Mouse (Mus musculus): ENCODE results near the gene Polr1e. TPM values are rescaled to one million over a fixed set of nuclear protein-coding genes. Genes with fewer than 3 reads are reported as not detected.
"Not testable (repeated sequence)": the region's sequence is repeated elsewhere in the genome, so short reads cannot be mapped to it uniquely, and the experiment has no call there.

Gene Polr1e
- polyA plus RNA-seq, 1 experiment: 23.7 TPM

GRCm38 (mm10) chr4:45073544-45073943 is 55.2 kb downstream of the Polr1e start:
- Histone ChIP-seq H3K4me1 (ENCODE audit: control insufficient read depth, insufficient read depth, low read length) (no peaks in the 10 kb centered on the region), H3K27ac (ENCODE audit: insufficient read depth, low read length) (no peak overlapping the region), H3K4me3 (ENCODE audit: insufficient read depth, low read length) (no peak overlapping the region)
- no peak for TF ChIP-seq CTCF (IDR thresholded peaks at IDR 0.05; ENCODE audit: borderline replicate concordance, insufficient read depth, low read length)
- TF ChIP-seq POLR2A (IDR thresholded peaks at IDR 0.05; ENCODE audit: low read depth, low read length): no peak

GRCm38 (mm10) chr4:45081041-45081440 is 62.7 kb downstream of the Polr1e start:
- not testable (repeated sequence) for H3K27ac ChIP-seq (ENCODE audit: insufficient read depth, low read length); H3K4me3 ChIP-seq (ENCODE audit: insufficient read depth, low read length); H3K4me1 ChIP-seq (ENCODE audit: control insufficient read depth, insufficient read depth, low read length)

GRCm38 (mm10) chr4:45082951-45083350 is 64.6 kb downstream of the Polr1e start:
- no peak for TF ChIP-seq POLR2A (IDR thresholded peaks at IDR 0.05; ENCODE audit: low read depth, low read length)
- no peak for TF ChIP-seq CTCF (IDR thresholded peaks at IDR 0.05; ENCODE audit: borderline replicate concordance, insufficient read depth, low read length)
- H3K4me3 ChIP-seq (ENCODE audit: insufficient read depth, low read length): peak overlapping the region; percentile 67
- no peak overlapping the region for H3K27ac ChIP-seq (ENCODE audit: insufficient read depth, low read length)
- H3K4me1 ChIP-seq (ENCODE audit: control insufficient read depth, insufficient read depth, low read length): peaks cover 5% of the 10 kb centered on the region

- Histone ChIP-seq H3K27ac (ENCODE audit: insufficient read depth, low read length) (no peak overlapping the region), H3K4me3 (ENCODE audit: insufficient read depth, low read length) (peak overlapping the region; percentile 67), H3K4me1 (ENCODE audit: control insufficient read depth, insufficient read depth, low read length) (peaks cover 5% of the 10 kb centered on the region)
- TF ChIP-seq CTCF (IDR thresholded peaks at IDR 0.05; ENCODE audit: borderline replicate concordance, insufficient read depth, low read length) (no peak), POLR2A (IDR thresholded peaks at IDR 0.05; ENCODE audit: low read depth, low read length) (no peak; the same call in 1 of the 2 replicates)
Measured at GRCm38 (mm10) chr4:45083487-45083886, 65.1 kb downstream of the Polr1e start.

GRCm38 (mm10) chr4:45084021-45084894 is 65.9 kb downstream of the Polr1e start, which contains the start of gene Fbxo10:
Gene Fbxo10 (minus strand): TSS chr4:45084604.
- Histone ChIP-seq H3K4me3 (ENCODE audit: insufficient read depth, low read length) (peak within 1 kb of the TSS; percentile 67), H3K27ac (ENCODE audit: insufficient read depth, low read length) (peak within 1 kb of the TSS; percentile 84), H3K4me1 (ENCODE audit: control insufficient read depth, insufficient read depth, low read length) (peaks cover 5% of the 10 kb centered on the region)
- TF ChIP-seq CTCF (IDR thresholded peaks at IDR 0.05; ENCODE audit: borderline replicate concordance, insufficient read depth, low read length): no peak
- peak; percentile 76 for TF ChIP-seq POLR2A (IDR thresholded peaks at IDR 0.05; ENCODE audit: low read depth, low read length)

GRCm38 (mm10) chr4:45084895-45085290 is 66.5 kb downstream of the Polr1e start:
- peak overlapping the region; percentile 12; the same call in 1 of the 2 replicates for H3K4me3 ChIP-seq (ENCODE audit: insufficient read depth, low read length)
- peak overlapping the region; percentile 84 for H3K27ac ChIP-seq (ENCODE audit: insufficient read depth, low read length)
- TF ChIP-seq POLR2A (IDR thresholded peaks at IDR 0.05; ENCODE audit: low read depth, low read length): no peak
- no peak for TF ChIP-seq CTCF (IDR thresholded peaks at IDR 0.05; ENCODE audit: borderline replicate concordance, insufficient read depth, low read length)
- H3K4me1 ChIP-seq (ENCODE audit: control insufficient read depth, insufficient read depth, low read length): peaks cover 5% of the 10 kb centered on the region

Other genes with a start within 250 kb of the Polr1e start
- gene Grhpr, start 37.2 kb upstream of the Polr1e start, polyA plus RNA-seq (2011; ENCODE audit: insufficient read length, low read depth, missing spikeins): 15.0 and 19.6 TPM in 2 replicates
- 6.5 and 9.5 TPM in 2 replicates for gene Zbtb5, start 6.2 kb upstream of the Polr1e start, polyA plus RNA-seq (2011; ENCODE audit: insufficient read length, low read depth, missing spikeins)
- gene Fbxo10, start 66.0 kb downstream of the Polr1e start, polyA plus RNA-seq (2011; ENCODE audit: insufficient read length, low read depth, missing spikeins): 10.5 and 14.0 TPM in 2 replicates
- 85.1 and 105 TPM in 2 replicates for gene Tomm5, start 89.5 kb downstream of the Polr1e start, polyA plus RNA-seq (2011; ENCODE audit: insufficient read length, low read depth, missing spikeins)
- gene Frmpd1, start 166.3 kb downstream of the Polr1e start, polyA plus RNA-seq (2011; ENCODE audit: insufficient read length, low read depth, missing spikeins): not detected in 2 replicates

Data from embryonic fibroblast, embryonic 13.5 days (primary cell).